Mouse (Mus musculus) spleen, adult 2 months (tissue): Measurements from ENCODE around the gene Dnajb1.

Experiments used
- CTCF ChIP-seq: fragments of 200-500 bp; IDR thresholded peaks from 2 replicates; pipeline ENCODE4 v1.5.1; 2011; ENCODE audit warnings: mild to moderate bottlenecking, inconsistent platforms; ENCODE audit not compliant: insufficient read depth, insufficient read length, insufficient replicate concordance; ENCODE audit errors: extremely low read depth
- POLR2A ChIP-seq: fragments of 200-500 bp; IDR thresholded peaks from 2 replicates; pipeline ENCODE4 v1.6.1; 2011; ENCODE audit warnings: low read depth, low read length, inconsistent platforms

DNA sequence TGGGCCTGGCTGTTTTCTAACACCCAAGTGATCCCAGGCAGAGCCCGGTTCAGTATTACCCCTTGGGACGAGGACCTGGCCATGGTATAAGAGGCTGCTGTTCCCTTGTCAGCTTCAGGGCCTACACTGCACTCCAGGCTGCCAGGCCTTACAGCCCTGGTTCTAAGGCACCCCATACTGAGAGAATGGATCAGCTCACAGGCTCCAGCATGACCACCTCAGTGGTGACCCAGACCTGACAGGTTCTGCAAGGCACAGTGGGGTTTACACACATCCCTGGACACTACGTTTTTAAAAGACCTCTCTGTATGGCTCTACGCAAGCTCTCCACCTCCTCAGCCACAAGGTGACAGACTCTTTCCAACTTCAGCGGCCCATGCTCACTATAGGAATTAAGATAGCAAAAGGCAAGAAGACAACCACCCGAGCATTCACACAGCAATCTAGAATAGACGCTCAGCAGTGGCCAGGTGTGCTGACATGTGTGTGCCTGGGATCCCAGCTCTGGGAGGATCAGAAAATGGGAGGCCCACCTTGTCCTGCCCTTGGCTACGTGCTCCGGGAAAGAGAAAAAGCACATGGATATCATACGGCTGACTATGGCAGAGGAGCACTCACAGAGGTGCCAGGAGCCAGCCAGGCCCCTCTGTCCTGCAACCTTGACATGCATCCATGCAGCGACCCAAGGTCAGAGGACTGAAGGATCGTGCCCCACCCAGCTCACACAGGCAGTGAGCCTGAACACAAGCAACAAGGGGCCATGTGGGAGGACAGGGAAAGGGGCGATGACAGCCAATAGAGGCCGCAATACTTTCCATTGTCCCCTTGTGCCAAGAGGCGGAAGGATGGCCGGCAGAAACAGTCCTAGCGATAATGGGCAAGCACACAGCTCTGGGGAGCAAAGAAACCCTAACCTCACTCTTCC lies 29.6 kb upstream of the Dnajb1 start:
- no peak for TF ChIP-seq POLR2A
- no peak for TF ChIP-seq CTCF
